In genomic region chr6:126939487-126940171, GRCm38 (mm10) we compare ENCODE assay signal across 8 mouse cellular contexts. TPM values are rescaled to one million over a fixed set of nuclear protein-coding genes. Genes with fewer than 3 reads are reported as not detected.
DNase-seq lines count a peak whose midpoint lies in the region; ATAC-seq and TF ChIP-seq lines count a peak whose summit lies in the region.

Gene Rad51ap1, minus strand, starts transcription at chr6:126939587.
Gene D6Wsu163e, plus strand, starts transcription at chr6:126939962.

- peak within 1 kb of the TSS; percentile 84 for H3K4me3 ChIP-seq in G1E (ENCODE audit: low read depth, low read length)
- peak within 1 kb of the TSS; percentile 79 for H3K4me3 ChIP-seq in forebrain, embryonic 16.5 days (replicated peaks; ENCODE audit: low read length)
- peak within 1 kb of the TSS; percentile 78 for H3K4me3 ChIP-seq in layer of hippocampus, adult 2 months
- H3K4me3 ChIP-seq in lung, embryonic 14.5 days (ENCODE audit: low read depth, low read length): peak within 1 kb of the TSS; percentile 61
- peak within 1 kb of the TSS; percentile 86 for H3K4me3 ChIP-seq in olfactory bulb, adult 2 months (ENCODE audit: insufficient read depth, low read depth, low read length)
- peak within 1 kb of the TSS; percentile 88 for H3K4me3 ChIP-seq in thymus, adult 2 months (ENCODE audit: control insufficient read depth, insufficient read depth, low read length)

- H3K27me3 ChIP-seq in G1E (ENCODE audit: insufficient read depth, low read length): no peaks in the 10 kb centered on the region
- no peaks in the 10 kb centered on the region for H3K27me3 ChIP-seq in forebrain, embryonic 16.5 days (replicated peaks; ENCODE audit: control insufficient read depth, insufficient read depth, low read length)
- H3K27me3 ChIP-seq in lung, embryonic 14.5 days (ENCODE audit: insufficient read depth, low read length): no peaks in the 10 kb centered on the region
- H3K27me3 ChIP-seq in thymus, adult 2 months (ENCODE audit: control insufficient read depth, insufficient read depth, low read length): no peaks in the 10 kb centered on the region

- peak within 1 kb of the TSS; percentile 65 for H3K9ac ChIP-seq in forebrain, embryonic 16.5 days (replicated peaks; ENCODE audit: low read depth, low read length)
- H3K9ac ChIP-seq in lung, embryonic 14.5 days: peak within 1 kb of the TSS; percentile 79

- H3K9me3 ChIP-seq in G1E (replicated peaks): no peaks in the 10 kb centered on the region
- no peaks in the 10 kb centered on the region for H3K9me3 ChIP-seq in forebrain, embryonic 16.5 days (ENCODE audit: control insufficient read depth, low read length)
- no peaks in the 10 kb centered on the region for H3K9me3 ChIP-seq in lung, embryonic 14.5 days (ENCODE audit: low read depth, low read length)

- H3K27ac ChIP-seq in forebrain, embryonic 16.5 days (ENCODE audit: low read length): peak within 1 kb of the TSS; percentile 39; the same call in 1 of the 2 replicates
- H3K27ac ChIP-seq in layer of hippocampus, adult 2 months: peak within 1 kb of the TSS; percentile 99
- peak within 1 kb of the TSS; percentile 31; the same call in 1 of the 2 replicates for H3K27ac ChIP-seq in lung, embryonic 14.5 days (ENCODE audit: low read depth)
- H3K27ac ChIP-seq in olfactory bulb, adult 2 months (ENCODE audit: insufficient read depth, low read depth, low read length): peak within 1 kb of the TSS; percentile 77
- H3K27ac ChIP-seq in thymus, adult 2 months (ENCODE audit: control insufficient read depth, insufficient read depth, low read length): no peak within 1 kb of the TSS

- peaks cover 48% of the 10 kb centered on the region for H3K36me3 ChIP-seq in G1E (replicated peaks)
- peaks cover 6% of the 10 kb centered on the region; the same call in 1 of the 2 replicates for H3K36me3 ChIP-seq in forebrain, embryonic 16.5 days (ENCODE audit: control insufficient read depth, insufficient read depth)
- 0 out of 2 replicates have a peak, but pooled peaks cover 4% of the 10 kb centered on the region for H3K36me3 ChIP-seq in lung, embryonic 14.5 days (ENCODE audit: insufficient read depth)
- H3K36me3 ChIP-seq in thymus, adult 2 months (ENCODE audit: control insufficient read depth, insufficient read depth, low read length): peaks cover 7% of the 10 kb centered on the region; the same call in 1 of the 2 replicates

- H3K4me2 ChIP-seq in forebrain, embryonic 16.5 days (ENCODE audit: low read length): peak within 1 kb of the TSS; percentile 94
- peak within 1 kb of the TSS; percentile 80 for H3K4me2 ChIP-seq in lung, embryonic 14.5 days

- peaks cover 33% of the 10 kb centered on the region for H3K4me1 ChIP-seq in G1E (ENCODE audit: insufficient read depth, low read depth, low read length)
- H3K4me1 ChIP-seq in forebrain, embryonic 16.5 days (replicated peaks; ENCODE audit: control insufficient read depth, insufficient read depth, low read length): peaks cover 21% of the 10 kb centered on the region
- peaks cover 3% of the 10 kb centered on the region; the same call in 1 of the 2 replicates for H3K4me1 ChIP-seq in lung, embryonic 14.5 days (ENCODE audit: insufficient read depth)
- peaks cover 7% of the 10 kb centered on the region for H3K4me1 ChIP-seq in olfactory bulb, adult 2 months (ENCODE audit: control insufficient read depth, insufficient read depth, low read length)
- H3K4me1 ChIP-seq in thymus, adult 2 months (replicated peaks; ENCODE audit: control insufficient read depth, insufficient read depth, low read length): peaks cover 5% of the 10 kb centered on the region

- no peak for TF ChIP-seq CTCF in G1E (IDR thresholded peaks at IDR 0.05; ENCODE audit: low read depth, low read length)
- TF ChIP-seq CTCF in layer of hippocampus, adult 2 months (conservative IDR thresholded peaks at IDR 0.05): peak; percentile 21; the same call in 1 of the 2 replicates
- TF ChIP-seq CTCF in lung, embryonic 14.5 days (IDR thresholded peaks at IDR 0.05; ENCODE audit: low read depth): no peak
- no peak for TF ChIP-seq CTCF in olfactory bulb, adult 2 months (IDR thresholded peaks at IDR 0.05; ENCODE audit: insufficient read depth, low read depth, low read length)
- TF ChIP-seq CTCF in thymus, adult 2 months (IDR thresholded peaks at IDR 0.05; ENCODE audit: borderline replicate concordance, control insufficient read depth, extremely low read depth, insufficient read depth, low read length, poor library complexity): peak; percentile 57; the same call in 1 of the 2 replicates

- intact Hi-C loops in heart, postnatal 36 days (cut with DNase I): loop anchor here (2.0 to 5.0 kb wide), 3 partner anchors 91 to 513 kb away; partner anchors contain the start of gene Ndufa9

- TF ChIP-seq POLR2A in olfactory bulb, adult 2 months (IDR thresholded peaks at IDR 0.05; ENCODE audit: insufficient read depth, low read depth, low read length): no peak
- TF ChIP-seq POLR2A in thymus, adult 2 months (IDR thresholded peaks at IDR 0.05; ENCODE audit: control insufficient read depth, extremely low read depth, insufficient read depth, low read length, poor library complexity): peak; percentile 50; the same call in 1 of the 2 replicates

- peak; percentile 97 for DNase-seq in G1E (ENCODE audit: low spot score)
- DNase-seq in cerebellum, adult 18-20 months: peak; percentile 92 to 98
- DNase-seq in heart, postnatal 36 days: peak; percentile 94 to 96
- peak; percentile 94 to 95 for DNase-seq in layer of hippocampus, adult 2 months (ENCODE audit: low spot score in 2 of 2)
- DNase-seq in lung, embryonic 14.5 days: peak; percentile 97
- DNase-seq in thymus, adult 2 months: peak; percentile 93

- under 1% methylated on average over 33 of the region's 33 CpGs for WGBS in forebrain, embryonic 16.5 days
- WGBS in lung, embryonic 14.5 days: under 1% methylated on average over 33 of the region's 33 CpGs
- WGBS in olfactory bulb, adult 2 months: under 1% methylated on average over 33 of the region's 33 CpGs
- under 1% methylated on average over 33 of the region's 33 CpGs for WGBS in thymus, adult 2 months

- peak; percentile 79 for ATAC-seq in G1E (ENCODE audit: extremely low read depth, insufficient number of reproducible peaks, low FRiP score, poor library complexity, severe bottlenecking)
- peak; percentile 99 for ATAC-seq in forebrain, embryonic 16.5 days
- peak; percentile 100 for ATAC-seq in lung, embryonic 14.5 days (ENCODE audit: insufficient read depth)

RNA-seq across cellular contexts. Expression of gene Rad51ap1, which starts in this region (rescaled TPM):
- total RNA-seq in G1E (2014; fragmentation: Nextera tagmentation) (75.9 and 77.4 TPM in 2 replicates), G1E (2017) (180 and 187 TPM in 2 replicates)
- 41.8 and 50.2 TPM in 2 replicates for polyA plus RNA-seq in G1E (2012)
- polyA plus RNA-seq in forebrain, embryonic 16.5 days (2015; fragmentation: Nextera tagmentation; extraction: Ambion mirVana): 29.5 and 29.9 TPM in 2 replicates
- 1 to 10 TPM; 1.3 to 1.7 TPM for total RNA-seq in heart, postnatal 36 days (2021)
- 1 to 10 TPM; 1.7 to 3.1 TPM for total RNA-seq in layer of hippocampus, adult 2 months (2021)
- polyA plus RNA-seq in lung, embryonic 14.5 days (2014; fragmentation: Nextera tagmentation; extraction: Ambion mirVana): 79.8 and 85.6 TPM in 2 replicates
- polyA plus RNA-seq in olfactory bulb, adult 2 months (2012; ENCODE audit: insufficient read depth, insufficient read length, low replicate concordance, missing spikeins): not detected in 2 replicates
- polyA plus RNA-seq in thymus, adult 2 months (2012; rRNA removed): 28.0 and 31.0 TPM in 2 replicates

RNA-seq across cellular contexts. Expression of gene D6Wsu163e, which starts in this region (rescaled TPM):
- total RNA-seq in G1E (2014; fragmentation: Nextera tagmentation): 27.3 and 36.3 TPM in 2 replicates
- total RNA-seq in G1E (2017): 61.2 and 65.9 TPM in 2 replicates
- polyA plus RNA-seq in G1E (2012): 3.3 and 4.0 TPM in 2 replicates
- 36.6 and 37.4 TPM in 2 replicates for polyA plus RNA-seq in forebrain, embryonic 16.5 days (2015; fragmentation: Nextera tagmentation; extraction: Ambion mirVana)
- 10 to 100 TPM; 11.2 to 13.5 TPM for total RNA-seq in heart, postnatal 36 days (2021)
- 10 to 100 TPM; 45.8 to 46.5 TPM for total RNA-seq in layer of hippocampus, adult 2 months (2021)
- polyA plus RNA-seq in lung, embryonic 14.5 days (2014; fragmentation: Nextera tagmentation; extraction: Ambion mirVana): 15.6 and 16.7 TPM in 2 replicates
- polyA plus RNA-seq in olfactory bulb, adult 2 months (2012; ENCODE audit: insufficient read depth, insufficient read length, low replicate concordance, missing spikeins): not detected in 2 replicates
- polyA plus RNA-seq in thymus, adult 2 months (2012; rRNA removed): 5.3 and 7.0 TPM in 2 replicates

Comparison
In these comparisons a context has a peak if more than half of its experiments do, and no peak if none do; other contexts are left out.
1. RNA of gene Rad51ap1 (total RNA-seq): 75.9 to 187 TPM in G1E; 1.7 to 3.1 TPM in layer of hippocampus, adult 2 months and 1.3 to 1.7 TPM in heart, postnatal 36 days; every median in the first group is over 10 times any median in the second.
2. RNA of gene Rad51ap1 (polyA plus RNA-seq): 79.8 to 85.6 TPM in lung, embryonic 14.5 days, 41.8 to 50.2 TPM in G1E, 29.5 to 29.9 TPM in forebrain, embryonic 16.5 days and 28.0 to 31.0 TPM in thymus, adult 2 months; not detected in olfactory bulb, adult 2 months; every median in the first group is over 10 times any median in the second.
3. CTCF ChIP-seq: peak in layer of hippocampus, adult 2 months (single experiment) and thymus, adult 2 months (single experiment); none in G1E (single experiment), lung, embryonic 14.5 days (single experiment) and olfactory bulb, adult 2 months (single experiment).
4. Peak in every context shown above with its lines, with median percentiles within 50 percentile points of each other: ATAC-seq, DNase-seq and H3K4me3 ChIP-seq.